Mouse (Mus musculus) CD4-positive, CD25-positive, alpha-beta regulatory T cell, adult 2 months (primary cell): ENCODE measurements around the gene Zfp946.

Experiments used
- DNase-seq: peaks from one replicate; pipeline ENCODE4 v3.0.0-alpha.2; 2012; ENCODE audit warnings: low read depth, low spot score

Zfp946 gene

GRCm38 (mm10) chr17:22423952-22424617 lies at the start of gene Zfp946:
Zfp946 (plus strand) TSS chr17:22424222.
- peak; percentile 75 for DNase-seq

DNA sequence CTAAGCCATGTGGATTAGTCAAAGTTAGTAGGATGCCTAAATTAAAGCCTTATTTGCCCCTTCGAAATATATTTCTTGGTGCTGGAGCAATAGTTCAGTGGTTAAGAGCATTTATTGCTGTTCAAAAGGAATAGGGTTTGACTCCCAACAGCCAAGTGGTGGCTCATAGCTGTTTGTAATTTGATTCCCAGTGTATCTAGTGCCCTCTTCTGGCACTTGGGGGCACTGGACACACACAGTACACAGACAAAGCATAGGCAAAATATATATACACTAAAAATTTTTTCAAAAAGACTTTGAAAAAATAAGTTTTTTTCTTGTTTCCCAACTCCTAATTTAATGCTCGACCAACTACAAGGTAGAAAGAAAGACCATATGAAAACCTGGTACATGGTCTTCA lies 13.3 kb upstream of the Zfp946 start:
- peak; percentile 64 for DNase-seq

DNA sequence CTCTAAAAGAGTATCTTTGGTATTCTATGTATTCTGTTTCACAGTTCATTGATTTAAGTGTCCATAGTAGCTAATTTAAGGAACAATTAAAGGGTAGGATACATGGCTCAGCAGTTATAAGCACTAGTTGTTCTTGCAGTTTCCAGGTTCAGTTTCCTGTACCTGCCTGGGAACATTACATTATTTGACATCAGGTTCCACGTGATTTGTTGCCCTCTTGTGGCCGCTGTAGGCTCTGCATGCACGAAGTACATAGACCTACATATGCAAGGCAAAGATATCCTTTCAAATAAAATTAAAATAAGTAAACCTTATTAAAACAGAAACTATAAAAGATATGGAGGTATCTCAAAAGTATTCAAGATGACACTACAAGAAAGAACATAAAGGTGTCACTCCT lies 6.5 kb upstream of the Zfp946 start:
- DNase-seq = peak; percentile 86

- peak; percentile 11 for DNase-seq
Measured at GRCm38 (mm10) chr17:22424636-22425354, 773 bp downstream of the Zfp946 start.

DNA sequence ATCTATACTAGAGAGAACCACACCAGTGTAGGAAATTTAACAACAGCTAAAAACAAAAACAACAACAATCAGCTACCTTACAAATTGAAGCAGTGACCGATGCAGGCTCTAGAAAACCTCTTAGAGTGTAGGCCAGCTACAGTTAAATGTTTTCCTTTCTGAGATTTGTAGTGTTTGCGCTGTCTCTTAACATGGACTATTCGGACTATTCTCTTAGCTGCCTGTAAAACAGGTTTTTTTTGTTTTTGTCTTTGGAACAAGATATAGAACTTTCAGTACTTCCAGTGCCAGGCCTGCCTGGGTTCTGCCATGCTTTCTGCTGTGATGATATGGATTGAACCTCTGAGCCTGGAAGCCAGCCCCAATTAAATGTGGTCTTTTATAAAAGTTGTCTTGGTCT lies 23.7 kb downstream of the Zfp946 start:
- DNase-seq = no peak

GRCm38 (mm10) chr17:22497120-22497519 lies 73.1 kb downstream of the Zfp946 start:
- DNase-seq = no peak
